Mouse (Mus musculus): ENCODE data around the gene Lmf2.

GRCm38 (mm10) chr15:89315190-89315731 is 40.2 kb downstream of the Lmf2 start, which contains the start of gene Sbf1:
- no peak for TF ChIP-seq CTCF (IDR thresholded peaks at IDR 0.05; ENCODE audit: low read depth)
- peak; percentile 62; the same call in 1 of the 2 replicates for TF ChIP-seq EP300 (IDR thresholded peaks at IDR 0.05; ENCODE audit: low read depth)

All from liver, postnatal 0 days (tissue).